Mouse (Mus musculus): Measurements from ENCODE around the gene Itgb1bp1.

The Itgb1bp1 gene

GRCm38 (mm10) chr12:21286243-21286622 is at the start of gene Itgb1bp1:
Gene Itgb1bp1 (minus strand): TSS chr12:21286284.
- peak; percentile 97 for DNase-seq (ENCODE audit: extremely low spot score)

DNA sequence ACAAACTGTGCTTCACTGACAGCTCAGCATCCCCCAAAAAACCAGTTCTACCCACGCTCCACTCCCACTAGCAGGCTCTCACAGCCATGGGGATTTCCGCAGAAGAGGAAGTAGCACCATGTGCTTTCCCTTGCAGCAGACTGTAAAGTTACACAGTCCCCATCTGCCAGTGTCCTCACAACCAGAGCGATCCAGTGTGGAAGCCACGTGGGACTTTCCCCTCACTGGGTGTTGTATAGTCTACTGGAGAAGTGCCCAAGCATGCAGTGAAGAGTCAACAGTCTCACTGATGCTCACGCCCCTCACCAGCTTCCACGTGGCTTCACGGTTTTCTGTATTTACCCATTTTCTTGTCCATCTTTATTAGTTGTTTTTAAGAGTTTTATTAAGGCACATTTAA is 49.8 kb upstream of the Itgb1bp1 start:
- no peak for DNase-seq (ENCODE audit: extremely low spot score)

DNA sequence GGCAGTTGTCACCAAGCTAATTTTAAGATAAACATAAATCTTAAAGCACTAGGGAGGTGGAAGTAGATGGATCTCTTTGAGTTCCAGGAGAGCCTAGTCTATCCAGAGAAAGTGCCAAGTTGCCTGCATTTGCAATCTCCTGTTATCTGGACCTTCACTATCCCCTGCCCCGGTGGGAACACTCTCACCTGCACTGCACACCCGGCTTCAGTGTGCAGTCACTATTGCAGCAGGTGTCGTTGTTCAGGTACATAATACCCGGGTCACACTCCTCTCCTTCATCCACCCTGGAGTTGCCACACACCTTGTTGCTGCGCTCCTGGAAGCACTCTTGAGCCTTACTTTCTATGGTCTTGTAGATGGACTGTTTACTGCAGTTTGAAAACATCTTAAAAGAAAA is 47.7 kb upstream of the Itgb1bp1 start:
- DNase-seq (ENCODE audit: extremely low spot score): no peak

DNA sequence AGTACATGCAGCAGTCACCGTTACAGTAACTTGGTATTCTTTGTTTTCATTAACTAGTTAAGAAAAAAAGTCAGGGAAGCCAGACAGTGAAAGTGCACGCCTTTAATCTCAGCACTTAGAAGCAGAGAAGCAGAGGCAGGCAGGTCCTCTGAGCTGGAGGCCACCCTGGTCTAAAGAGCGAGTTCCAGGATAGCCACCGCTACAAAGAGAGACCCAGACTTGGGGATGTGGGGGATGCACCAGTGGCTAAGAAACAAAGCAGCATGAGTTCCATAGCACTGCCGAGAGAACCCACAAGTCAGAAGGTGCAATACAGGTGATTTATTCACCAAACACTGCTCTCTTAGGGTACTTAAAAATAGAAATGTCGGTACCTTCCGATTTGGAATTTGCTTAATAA is 46.9 kb upstream of the Itgb1bp1 start:
- DNase-seq (ENCODE audit: extremely low spot score): no peak

GRCm38 (mm10) chr12:21331711-21332110 is 45.6 kb upstream of the Itgb1bp1 start:
- DNase-seq (ENCODE audit: extremely low spot score): no peak

DNA sequence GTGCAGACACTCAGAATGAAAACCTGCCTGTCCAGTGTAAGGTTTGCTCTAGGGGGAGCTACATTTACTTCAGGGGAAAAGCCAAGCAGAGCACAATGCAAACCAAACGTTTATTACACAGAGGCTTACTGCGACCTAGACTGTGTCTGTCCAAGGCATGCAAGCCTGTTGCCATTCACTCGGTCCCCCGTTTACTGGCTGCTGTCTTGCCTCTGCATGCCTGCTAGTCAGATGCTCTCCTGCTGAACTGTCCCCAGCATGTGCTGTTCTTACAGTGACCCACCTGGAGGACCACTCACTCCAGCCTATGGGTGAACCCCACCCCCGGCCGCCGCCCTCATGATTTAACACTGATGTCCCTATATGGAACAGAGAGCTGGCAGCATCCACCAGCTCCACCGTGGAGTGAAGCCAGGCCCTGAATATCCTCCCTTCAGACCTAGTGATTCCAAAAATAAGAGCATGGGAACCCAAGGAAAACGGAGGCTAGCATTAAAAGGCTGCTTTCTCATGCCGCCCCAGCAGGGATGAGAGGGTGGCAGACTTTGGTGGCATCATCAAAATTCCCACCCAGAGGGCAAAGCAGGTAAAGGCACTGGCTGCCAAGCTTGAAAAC is 45.0 kb upstream of the Itgb1bp1 start:
- DNase-seq (ENCODE audit: extremely low spot score): no peak

DNA sequence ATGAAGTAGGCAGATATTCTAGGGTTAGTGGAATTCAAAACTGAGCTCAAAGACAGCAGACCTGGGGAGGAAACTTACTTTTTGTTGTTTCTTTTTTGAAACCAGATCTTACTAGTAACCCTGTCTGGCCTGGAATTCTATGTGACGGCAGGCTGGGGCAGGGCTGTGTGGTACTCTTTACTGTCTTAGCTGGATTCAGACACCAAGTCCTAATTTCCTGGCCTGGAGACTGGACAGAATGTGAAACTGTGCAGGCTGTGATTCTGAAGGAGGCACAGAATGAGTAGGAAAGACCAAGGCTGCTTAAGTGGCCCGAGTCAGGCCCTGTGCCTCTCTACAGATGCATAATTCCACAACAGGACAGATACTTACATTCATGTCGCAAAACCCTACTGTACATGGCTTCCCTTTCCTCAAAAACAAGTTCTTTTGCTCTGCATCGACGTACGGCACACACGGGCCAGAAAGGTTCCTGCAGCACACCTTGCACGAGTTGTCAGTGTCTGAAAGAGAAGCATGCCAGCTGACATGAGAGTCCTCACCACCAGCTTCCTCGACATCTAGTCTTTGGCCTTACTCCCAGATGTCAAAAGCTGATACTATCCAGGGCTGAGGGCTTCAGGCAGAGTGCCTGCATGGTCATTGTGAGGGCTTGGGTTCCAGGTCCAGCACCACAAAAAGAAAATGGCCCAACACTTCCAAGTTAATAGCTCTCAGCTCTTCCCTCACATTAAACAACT is 43.7 kb upstream of the Itgb1bp1 start:
- no peak for DNase-seq (ENCODE audit: extremely low spot score)

GRCm38 (mm10) chr12:21326325-21326724 is 40.2 kb upstream of the Itgb1bp1 start:
- DNase-seq (ENCODE audit: extremely low spot score): no peak

GRCm38 (mm10) chr12:21325266-21325665 is 39.2 kb upstream of the Itgb1bp1 start:
- no peak for DNase-seq (ENCODE audit: extremely low spot score)

DNA sequence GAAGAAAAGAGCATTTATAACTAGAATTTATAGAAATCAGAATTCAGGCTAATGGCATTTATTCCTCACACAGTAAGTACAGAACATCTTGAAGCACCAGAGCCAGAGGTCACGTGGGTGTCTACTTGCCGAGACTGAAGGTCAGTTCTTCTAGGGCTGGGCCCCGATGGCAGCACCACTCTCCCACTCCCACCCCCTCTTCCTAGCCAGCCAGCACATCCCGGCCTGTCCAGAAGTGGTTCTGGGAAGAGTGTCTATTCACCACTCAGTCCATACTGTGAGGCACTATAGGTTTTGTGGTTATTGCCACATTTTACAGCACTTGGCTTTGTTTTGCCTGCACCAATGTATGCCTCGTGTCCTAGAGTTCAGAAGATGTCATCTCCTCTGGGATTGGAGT is 38.0 kb upstream of the Itgb1bp1 start:
- no peak for DNase-seq (ENCODE audit: extremely low spot score)

DNA sequence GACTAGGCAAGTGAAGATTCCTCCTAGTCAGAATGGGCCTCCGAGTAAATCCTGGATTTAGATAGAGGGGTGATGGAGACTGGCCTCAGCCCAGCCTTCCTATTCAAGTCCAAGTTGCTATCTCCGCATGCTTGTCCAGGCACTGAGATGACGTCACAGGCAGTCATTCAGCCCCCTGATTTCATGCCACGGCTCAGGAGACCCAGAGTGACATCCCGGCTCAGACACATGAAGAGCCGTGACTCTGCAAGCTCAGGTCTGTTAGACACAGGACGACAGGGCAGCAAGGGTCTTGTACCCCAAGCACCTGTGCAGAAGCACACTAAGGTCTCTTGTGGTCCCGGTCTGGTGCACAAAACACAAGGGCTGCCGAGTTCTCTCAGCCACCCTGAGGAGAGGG is 36.8 kb upstream of the Itgb1bp1 start:
- no peak for DNase-seq (ENCODE audit: extremely low spot score)

DNA sequence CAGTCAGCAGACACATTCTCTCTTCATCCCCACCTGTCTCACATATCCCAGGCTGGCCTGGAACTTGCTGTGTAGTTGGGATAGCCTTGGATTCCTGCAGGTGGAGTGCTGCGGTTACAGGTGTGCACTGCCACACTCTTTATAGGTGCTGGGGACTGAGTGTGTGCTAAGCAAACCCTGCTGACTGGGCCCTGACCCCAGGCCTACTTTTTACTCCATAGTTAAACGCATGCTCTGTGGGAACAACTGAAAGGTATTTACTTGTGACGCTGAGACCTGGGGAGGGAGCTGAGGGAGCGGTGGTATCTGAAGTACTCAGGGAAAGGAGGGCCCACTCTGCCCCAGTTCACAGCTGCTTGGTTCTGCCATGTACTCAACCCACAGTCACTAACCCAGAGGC is 36.2 kb upstream of the Itgb1bp1 start:
- DNase-seq (ENCODE audit: extremely low spot score): no peak

DNA sequence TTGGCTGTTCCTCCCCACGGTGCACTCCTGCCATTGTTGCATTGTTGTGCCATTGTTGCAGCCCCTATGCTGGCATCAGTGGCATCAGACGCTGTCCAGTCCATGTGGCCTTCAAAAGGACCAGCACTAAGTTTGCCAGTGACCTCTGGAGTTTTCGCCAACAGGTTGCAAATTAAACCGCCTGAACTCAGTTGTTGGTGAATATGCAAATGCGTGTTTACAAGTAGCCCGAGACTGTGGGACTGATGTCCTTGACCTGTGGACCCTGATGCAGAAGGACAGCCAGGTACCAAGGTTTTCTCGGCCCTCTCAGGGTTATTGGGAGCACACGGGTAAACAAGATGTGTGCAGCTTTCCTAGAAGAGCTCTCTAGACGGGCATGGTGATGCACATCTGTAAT is 35.1 kb upstream of the Itgb1bp1 start:
- no peak for DNase-seq (ENCODE audit: extremely low spot score)

- no peak for DNase-seq (ENCODE audit: extremely low spot score)
Observed at GRCm38 (mm10) chr12:21320317-21320716, 34.2 kb upstream of the Itgb1bp1 start.

GRCm38 (mm10) chr12:21318143-21318895 is 32.2 kb upstream of the Itgb1bp1 start:
- DNase-seq (ENCODE audit: extremely low spot score): peak; percentile 44

- peak; percentile 4 for DNase-seq (ENCODE audit: extremely low spot score)
Observed at GRCm38 (mm10) chr12:21316869-21317265, 30.8 kb upstream of the Itgb1bp1 start.

DNA sequence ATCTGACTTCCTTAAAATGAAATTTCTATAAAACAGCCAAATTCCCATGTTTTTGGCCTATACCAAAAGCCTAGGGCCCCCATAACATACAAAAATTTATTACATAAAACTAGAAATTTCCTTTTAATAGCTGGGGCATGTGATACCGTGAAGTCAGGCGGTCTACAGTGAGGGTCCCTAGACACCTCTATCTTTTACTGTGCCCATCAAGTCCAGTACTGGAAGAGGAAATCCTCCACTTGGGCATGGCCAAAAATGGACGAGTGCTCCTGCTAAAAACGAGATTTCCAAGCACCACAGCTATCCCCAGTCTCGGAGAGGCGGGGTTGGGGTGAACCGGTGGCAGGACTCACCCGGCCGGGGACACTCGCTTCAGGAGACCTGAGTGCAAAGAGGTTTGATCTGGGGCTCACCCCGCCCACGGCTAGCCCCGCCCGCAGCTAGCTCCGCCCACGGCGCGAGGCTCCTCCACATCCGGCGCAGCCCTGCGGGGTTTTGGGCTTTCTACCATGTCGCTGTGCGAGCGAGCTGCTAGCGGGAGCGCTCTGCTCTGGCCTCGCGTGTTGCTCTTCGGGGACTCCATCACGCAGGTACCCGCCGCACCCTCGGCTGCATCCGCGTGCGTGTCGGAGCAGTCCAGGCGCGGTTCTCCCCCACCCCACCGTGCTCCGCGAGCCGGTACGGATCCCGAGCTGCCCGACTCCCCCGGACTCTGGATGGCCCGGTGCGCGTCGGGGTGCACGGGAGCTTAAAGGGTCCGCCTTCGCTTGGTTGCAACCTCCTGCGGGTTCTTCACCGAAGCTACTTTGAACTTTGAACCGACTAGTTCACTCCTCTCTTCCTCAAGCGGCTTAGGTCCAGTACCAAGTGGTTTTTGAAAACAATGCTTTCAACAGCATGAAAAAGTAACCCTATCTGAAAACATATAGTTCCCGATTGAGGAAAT is 30.1 kb upstream of the Itgb1bp1 start, which contains the start of gene Iah1:
Gene Iah1, plus strand, starts transcription at position 467 of the 946 bp plus-strand sequence.
- peak; percentile 90 for DNase-seq (ENCODE audit: extremely low spot score)

- DNase-seq (ENCODE audit: extremely low spot score): no peak
Observed at GRCm38 (mm10) chr12:21312201-21312600, 26.1 kb upstream of the Itgb1bp1 start.

GRCm38 (mm10) chr12:21306721-21307120 is 20.6 kb upstream of the Itgb1bp1 start:
- no peak for DNase-seq (ENCODE audit: extremely low spot score)

DNA sequence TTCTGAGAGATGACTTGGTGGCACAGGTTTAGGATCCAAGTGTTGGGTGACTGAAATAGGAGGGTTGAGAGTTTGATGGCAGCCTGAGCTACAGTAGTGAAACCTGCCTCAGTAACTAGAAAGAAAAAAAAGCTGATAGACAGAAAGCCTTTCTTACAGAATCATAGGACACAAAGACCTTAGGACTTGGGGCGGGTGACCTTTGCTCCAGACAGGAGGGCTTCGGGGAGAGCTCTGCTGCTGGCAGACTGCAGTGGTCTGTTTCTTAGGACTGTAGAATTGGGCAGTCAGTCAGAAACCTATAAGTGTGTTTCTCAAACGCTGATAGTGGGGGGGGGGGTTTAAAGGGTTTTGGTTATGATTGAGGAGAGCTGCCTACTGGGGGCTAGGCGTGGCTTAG is 19.7 kb upstream of the Itgb1bp1 start:
- no peak for DNase-seq (ENCODE audit: extremely low spot score)

DNA sequence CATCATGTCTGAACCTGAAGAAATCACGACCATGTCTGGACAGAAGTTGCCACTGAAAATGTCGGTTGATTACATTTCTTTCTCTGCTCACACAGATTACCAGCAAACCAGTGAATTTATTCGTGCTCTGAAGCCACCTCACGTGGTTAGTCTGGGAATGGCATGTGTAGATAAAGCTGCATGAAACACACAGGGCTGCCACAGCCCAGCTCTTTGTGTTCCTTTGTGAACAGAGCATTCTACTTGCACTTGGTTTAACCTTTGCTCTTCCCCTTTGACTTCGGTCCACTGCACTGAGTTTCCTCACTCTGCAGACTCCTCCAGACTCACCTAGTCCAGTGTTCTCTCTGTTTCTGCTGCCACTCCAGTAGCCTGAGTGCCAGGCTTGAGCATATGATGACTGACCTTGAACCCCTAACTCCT is 16.3 kb upstream of the Itgb1bp1 start:
- no peak for DNase-seq (ENCODE audit: extremely low spot score)

GRCm38 (mm10) chr12:21301932-21302331 is 15.8 kb upstream of the Itgb1bp1 start:
- no peak for DNase-seq (ENCODE audit: extremely low spot score)
